Mouse (Mus musculus): ENCODE results near the gene Lmtk3.

Gene Lmtk3

DNA sequence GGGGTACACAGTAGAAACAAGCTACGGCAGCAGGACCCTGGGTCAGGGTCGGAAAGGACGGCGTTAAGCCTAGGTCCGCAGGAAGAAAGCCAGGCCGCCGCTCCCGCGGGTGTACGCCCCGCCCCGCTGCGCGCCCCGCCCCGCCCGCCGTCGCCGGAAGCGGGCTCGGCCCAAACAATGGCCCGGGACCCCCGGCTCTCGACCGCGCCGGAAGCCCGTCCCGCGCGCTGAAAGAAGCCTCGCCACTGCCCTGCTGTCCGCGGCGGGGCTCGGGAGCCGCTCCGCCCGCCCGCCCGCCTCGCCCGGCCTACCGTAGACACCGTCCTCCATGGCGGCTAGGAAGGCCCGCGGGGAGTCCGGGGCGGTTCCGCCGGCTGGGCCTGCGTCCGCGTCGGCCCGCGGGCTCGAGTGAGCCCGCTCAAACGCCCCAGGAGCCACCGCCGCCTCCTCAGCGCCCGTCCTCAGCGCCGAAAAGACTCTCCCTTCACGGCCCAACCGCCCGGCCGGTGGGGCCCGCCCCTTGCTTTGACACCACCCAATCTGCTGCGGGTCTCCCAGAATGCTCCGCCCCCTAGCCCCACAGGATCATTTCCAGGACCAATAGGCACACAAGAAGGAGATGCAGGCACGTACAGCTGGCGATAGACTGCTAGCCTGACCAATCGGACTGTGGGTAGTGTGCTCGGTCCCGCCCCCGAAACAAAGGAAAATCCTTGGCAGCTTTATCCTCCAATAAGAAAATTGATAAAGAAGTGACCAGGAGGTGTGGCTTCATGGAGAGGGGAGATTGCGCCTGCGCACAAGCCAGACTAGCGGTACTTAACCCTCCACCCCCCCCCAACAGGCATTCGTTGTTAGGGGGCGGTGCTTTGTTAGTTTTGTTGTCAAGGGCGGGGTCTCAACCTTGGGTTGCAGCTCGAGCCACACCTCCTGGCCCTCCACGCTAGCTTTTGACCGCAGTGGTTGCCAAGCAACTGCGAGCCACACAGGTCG, 30.5 kb downstream of the Lmtk3 start, which contains the start of gene Cyth2:
Gene Cyth2 (minus strand): TSS at position 795 of the 993 bp plus-strand sequence.
- TF ChIP-seq GATA4 (IDR thresholded peaks at IDR 0.05; ENCODE audit: insufficient replicate concordance, low read length): no peak

DNA sequence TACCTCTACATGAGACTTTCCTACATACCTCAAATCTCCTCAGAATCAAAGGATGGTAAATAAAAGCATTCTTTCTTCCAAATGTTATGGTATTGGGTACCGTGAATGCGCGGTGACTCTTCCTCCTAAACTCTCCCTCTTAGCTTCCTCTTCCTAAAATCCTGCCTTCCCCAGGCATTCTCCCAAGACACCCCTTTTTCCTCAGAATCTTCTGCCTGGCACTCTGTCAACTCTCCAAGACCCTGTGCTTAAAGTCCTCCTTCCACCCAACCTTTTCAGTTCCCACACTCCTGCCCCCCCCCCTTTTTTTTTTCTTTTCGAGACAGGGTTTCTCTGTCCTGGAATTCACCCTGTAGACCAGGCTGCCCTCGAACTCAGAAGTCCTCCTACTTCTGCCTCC, 31.3 kb downstream of the Lmtk3 start:
- TF ChIP-seq GATA4 (IDR thresholded peaks at IDR 0.05; ENCODE audit: insufficient replicate concordance, low read length): no peak

DNA sequence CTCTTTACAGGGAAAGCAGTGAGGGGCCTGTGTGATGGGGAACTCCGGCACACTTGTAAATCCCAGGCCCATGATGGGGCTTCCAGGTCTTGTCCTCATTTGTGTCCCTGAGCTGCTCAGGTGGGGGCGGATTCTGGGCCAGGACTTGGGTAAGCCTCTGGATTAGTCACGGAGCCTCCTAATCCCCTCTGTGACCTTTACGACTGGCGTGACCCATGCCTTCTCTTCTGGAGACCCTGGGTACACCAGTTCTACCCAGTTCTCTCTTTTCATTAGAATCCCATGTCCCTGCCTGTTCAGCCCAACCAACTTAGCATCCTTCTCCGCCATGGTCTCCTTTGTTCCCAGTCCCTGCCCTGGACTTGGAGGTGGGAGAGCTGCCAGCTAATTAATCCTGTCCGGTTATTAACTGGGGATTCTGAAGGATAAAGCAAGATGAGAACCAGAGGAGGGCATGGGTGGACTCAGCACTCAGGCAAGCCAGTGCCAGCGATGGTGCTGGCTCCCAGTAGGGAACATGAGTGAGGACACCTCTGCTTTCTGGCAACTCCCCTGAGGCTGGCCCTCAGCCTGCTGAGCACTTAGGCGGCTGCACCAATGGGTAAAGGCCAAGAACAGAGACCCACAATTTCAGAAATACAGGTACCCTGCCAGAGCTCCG, 31.9 kb downstream of the Lmtk3 start:
- no peak for TF ChIP-seq GATA4 (IDR thresholded peaks at IDR 0.05; ENCODE audit: insufficient replicate concordance, low read length)

DNA sequence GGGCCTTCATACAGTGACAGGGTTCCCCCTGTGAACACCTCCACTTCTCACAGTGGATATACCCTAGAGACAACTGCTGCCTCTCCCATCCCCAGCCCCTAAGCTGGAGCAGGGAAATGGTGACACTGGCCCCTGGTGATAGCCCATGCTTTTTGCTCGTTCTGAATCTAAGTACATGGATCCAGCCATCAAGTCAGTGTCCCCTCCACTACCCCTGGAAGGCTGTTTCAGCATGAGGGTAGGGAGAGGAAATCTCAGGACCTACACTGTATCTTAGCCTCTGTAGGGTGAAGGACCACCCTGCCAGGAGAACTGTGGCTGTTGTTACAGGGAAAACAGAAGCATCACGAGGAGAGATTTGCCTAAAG, 32.4 kb downstream of the Lmtk3 start:
- no peak for TF ChIP-seq GATA4 (IDR thresholded peaks at IDR 0.05; ENCODE audit: insufficient replicate concordance, low read length)

DNA sequence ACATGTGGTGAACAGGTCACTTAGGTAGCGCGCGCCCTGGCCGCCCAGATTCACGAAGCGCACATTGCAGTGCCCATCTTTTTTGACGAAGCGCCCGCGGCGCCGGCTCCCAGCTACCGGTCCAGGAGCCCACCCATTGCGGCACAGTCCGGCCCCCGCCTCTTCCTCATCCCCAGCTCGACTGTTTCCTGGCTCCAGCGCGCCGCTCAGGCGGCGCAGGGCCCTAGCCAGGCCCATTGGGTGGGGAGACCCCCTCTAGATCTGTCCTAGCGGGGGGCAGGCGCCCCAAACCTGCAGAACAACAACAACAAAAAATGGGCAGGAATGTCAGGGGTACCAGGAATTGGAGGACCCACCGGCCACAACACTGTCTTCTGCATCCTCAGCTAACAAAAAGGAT, 36.3 kb downstream of the Lmtk3 start:
- TF ChIP-seq GATA4 (IDR thresholded peaks at IDR 0.05; ENCODE audit: insufficient replicate concordance, low read length): no peak

DNA sequence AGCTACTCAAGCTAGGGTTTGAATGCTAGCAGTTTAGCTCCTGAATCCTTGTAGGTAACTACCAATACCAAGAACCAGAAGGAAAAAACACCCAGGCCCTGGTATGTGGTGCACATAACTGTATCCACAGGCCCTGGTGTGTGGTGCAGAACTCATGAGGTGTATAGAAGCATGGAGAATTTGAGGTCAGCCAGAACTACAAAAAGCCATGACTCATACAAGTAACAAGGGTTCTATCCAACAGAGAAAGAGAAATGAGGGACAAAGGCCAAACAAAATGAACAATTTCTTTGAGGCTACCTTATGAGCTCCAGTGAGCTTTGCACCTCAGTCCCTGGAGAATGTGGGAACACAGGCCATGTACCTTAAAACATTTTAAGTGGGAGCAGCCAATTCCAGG, 37.4 kb downstream of the Lmtk3 start:
- no peak for TF ChIP-seq GATA4 (IDR thresholded peaks at IDR 0.05; ENCODE audit: insufficient replicate concordance, low read length)

DNA sequence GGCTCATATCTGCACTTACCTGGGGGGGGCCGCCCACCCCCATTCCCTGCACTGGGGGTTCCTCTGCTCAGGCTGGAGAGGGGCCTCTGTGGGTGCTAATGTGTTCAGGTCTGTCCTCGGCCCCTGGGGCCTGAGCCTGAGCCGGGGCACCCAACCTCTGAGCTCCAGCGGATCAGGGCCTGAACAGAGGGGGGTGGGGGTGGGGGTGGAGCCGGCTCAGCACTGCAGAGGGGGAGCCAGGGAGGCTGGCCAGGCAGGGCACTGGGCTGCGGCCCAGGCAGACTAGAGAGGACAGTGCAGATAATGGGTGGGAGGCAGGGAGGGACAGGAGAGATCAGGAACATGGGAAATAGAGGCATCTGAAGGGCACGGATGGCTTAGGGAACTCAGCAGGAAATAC, 41.1 kb downstream of the Lmtk3 start, which contains the start of gene Kcnj14:
Gene Kcnj14 (minus strand): TSS at position 185 of the 400 bp plus-strand sequence.
- no peak for TF ChIP-seq GATA4 (IDR thresholded peaks at IDR 0.05; ENCODE audit: insufficient replicate concordance, low read length)

DNA sequence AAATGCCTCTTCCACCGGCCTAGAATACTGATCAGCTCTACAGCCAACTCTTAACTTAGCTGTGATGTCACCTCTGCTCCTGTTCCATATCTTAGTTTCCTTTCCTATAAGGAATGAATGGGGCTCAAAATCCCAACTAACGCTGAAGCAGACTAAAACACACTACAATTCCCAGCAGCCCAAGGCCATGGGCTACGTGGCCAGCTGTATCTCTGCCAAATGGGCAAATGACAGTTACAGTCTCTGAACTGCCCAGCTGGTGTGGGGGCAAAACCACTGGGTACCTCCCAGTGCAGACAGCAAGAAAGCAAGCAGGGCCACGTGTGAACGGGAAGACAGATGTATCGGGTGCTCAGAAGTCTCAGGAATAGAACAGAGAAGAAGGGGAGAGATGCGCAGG, 43.1 kb downstream of the Lmtk3 start:
- TF ChIP-seq GATA4 (IDR thresholded peaks at IDR 0.05; ENCODE audit: insufficient replicate concordance, low read length): no peak

DNA sequence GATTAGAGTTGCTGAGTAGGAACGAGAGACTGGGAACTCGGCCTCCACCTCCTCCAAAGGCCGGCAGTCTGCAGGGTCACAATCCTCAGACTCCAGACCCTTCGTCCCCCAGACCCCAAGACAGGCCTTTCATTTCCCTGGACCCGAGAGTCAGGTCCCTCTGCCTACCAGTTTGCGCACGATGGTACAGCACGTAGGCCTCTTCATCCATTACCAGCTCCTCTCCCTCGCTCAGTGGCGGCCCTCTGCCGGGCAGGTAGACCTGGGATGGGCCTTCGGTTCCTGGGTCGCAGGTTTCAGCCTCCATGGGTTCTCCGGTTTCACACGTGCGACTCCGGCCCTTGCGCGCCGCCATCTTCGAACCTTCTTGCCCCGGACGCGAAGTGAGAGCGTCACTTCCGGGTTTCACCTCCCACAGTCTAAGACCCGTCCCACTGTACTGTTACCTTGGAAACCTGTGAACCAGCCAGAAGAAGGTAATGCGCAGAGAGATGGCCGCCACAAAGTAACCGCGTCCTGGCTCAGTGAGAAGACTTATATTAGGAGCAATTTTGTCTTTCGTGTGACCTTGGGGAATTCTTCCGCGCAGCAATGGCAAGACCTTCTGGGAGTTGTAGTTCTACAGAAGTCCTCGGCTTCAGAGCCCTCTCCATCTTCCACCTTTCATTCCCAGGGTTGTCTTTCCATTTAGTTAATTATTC, 47.0 kb downstream of the Lmtk3 start, which contains the start of gene Grwd1:
Gene Grwd1 (minus strand): TSS at position 518 of the 701 bp plus-strand sequence.
- TF ChIP-seq GATA4 (IDR thresholded peaks at IDR 0.05; ENCODE audit: insufficient replicate concordance, low read length): no peak

DNA sequence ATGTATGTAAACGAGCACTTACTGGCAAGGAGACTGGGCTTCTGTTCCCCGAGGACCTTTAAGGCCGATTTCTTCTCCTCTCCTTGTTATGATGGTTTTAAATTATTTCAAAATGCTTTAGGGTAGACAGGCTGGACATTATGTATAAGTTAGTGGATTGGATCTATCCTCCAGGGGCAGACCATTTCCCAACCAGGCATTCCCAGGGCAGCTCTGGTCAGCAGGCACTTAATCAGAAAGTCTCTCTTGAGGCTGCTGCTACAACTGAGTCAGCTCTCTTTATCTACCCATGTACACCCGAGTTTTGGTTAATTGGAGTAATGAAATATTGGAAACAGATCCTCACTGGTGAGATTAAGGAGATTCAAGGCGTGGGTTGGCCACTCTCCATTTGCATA, 47.6 kb downstream of the Lmtk3 start:
- no peak for TF ChIP-seq GATA4 (IDR thresholded peaks at IDR 0.05; ENCODE audit: insufficient replicate concordance, low read length)

DNA sequence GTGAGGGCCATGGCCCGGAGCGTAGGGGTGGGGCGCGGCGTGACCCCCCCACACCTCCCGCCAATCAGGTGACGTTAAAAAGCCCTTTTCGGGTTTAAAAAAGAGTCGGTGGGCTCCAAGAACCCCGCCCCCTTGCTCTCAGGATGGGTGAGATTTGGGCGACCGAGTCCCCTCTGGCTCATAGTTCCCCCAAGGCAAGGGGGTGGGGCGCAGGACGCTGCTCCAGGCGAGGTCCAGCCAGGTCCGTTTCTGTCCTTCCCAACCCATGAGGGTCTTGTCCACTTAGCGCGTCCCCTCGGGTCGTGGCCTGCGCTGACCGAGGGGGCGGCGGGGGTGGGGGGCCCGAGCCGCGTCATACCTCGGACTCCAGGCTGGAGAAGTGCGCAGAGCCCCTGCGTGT, 48.9 kb downstream of the Lmtk3 start:
- no peak for TF ChIP-seq GATA4 (IDR thresholded peaks at IDR 0.05; ENCODE audit: insufficient replicate concordance, low read length)

DNA sequence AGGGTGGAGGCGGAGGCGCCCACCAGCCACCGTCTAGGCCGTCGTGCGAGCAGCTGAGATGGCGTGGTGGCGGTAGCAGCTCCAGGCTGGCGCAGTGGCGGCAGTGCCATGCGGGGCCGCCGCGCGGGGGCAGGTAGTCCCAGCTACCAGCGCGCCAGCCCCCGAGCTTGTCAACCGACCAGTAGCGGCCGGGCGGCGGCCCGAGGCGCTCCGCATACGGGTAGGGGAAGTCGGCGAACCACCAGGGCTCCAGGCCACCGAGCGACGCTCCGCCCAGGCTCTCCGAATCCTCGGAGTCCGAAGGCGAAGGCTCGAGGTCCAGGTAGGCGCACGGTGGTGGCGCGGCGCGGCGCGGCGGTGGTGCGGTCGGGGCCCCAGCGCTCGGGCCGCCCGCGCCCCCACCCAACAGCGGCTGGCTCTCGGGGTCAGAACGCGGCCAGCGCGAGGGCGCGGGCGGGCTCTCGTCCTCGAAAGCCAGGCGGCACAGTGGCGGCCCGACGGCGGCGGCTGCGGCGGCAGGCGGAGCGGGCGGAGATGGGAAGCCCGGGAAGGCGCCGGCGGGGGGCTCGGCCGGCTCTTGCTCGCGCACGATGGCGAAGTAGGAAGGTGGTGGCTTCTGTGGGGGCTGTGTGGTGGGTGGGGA, 49.7 kb downstream of the Lmtk3 start:
- TF ChIP-seq GATA4 (IDR thresholded peaks at IDR 0.05; ENCODE audit: insufficient replicate concordance, low read length): no peak

DNA sequence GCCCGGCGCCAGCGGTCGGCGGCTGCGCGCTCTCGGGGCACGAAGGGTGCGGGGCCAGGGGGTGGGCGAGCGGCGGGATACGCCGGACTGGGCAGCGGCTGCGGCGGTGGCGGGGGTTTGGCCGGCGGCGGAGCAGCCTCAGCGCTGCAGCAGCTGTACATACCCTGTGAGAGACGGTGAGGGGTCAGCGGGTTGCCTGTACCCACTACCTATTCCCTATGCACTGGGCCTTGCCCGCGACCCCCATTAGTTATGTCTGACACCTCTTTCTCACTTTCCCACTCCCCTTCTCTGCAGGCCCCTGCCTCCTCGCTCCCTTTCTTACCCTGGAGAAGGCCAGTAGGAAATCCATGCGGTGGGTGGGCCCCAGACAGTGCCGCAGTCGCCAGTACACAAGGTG, 50.4 kb downstream of the Lmtk3 start:
- no peak for TF ChIP-seq GATA4 (IDR thresholded peaks at IDR 0.05; ENCODE audit: insufficient replicate concordance, low read length)

DNA sequence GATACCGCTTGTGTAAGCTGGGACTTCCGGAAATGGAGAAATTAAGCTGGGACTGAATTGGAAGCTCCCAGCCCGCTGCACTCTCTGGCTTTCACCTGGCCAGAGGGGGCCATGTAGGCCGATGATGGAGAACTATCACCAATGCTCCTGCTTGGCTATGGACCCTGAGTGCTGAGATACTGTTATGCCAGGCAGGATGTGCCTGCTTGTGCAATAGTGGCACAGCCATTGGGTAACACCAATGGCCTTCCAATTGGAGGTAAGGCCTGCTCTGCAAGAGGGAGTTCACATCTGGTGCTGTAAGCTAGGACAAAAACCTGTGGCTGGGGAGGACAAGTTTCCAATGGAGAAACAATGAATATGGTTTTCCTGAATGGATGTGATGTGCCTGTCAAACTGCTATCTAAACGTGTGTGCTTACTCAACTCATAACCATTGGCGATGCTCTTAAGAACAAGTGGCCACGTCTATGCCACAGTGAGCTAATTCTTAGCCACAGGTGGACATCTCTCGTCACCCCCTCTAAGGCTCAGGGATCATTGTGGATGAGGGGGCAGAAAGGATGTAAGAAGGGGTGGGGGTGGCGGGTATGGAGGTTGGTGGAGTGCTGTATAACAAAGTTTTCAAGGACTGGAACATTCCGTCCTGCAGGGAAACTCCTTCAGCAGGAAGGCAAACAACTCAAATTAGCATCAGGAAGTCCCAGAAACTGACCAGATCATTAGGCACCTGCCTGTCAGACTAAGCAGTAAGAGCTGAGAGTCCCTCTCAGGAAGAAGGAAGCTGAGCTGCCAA, 59.6 kb downstream of the Lmtk3 start:
- TF ChIP-seq GATA4 (IDR thresholded peaks at IDR 0.05; ENCODE audit: insufficient replicate concordance, low read length): no peak
